Mouse (Mus musculus) liver, embryonic 14.5 days (tissue): ENCODE results near the gene Foxf2.

Source experiments
- CTCF ChIP-seq: IDR thresholded peaks from 2 replicates; pipeline ENCODE4 v1.5.1; 2016; ENCODE audit warnings: antibody characterized with exemption, low read depth, control low read depth
- EP300 ChIP-seq: IDR thresholded peaks from 2 replicates; pipeline ENCODE4 v1.6.1; 2016; ENCODE audit warnings: antibody characterized with exemption, low read depth

DNA sequence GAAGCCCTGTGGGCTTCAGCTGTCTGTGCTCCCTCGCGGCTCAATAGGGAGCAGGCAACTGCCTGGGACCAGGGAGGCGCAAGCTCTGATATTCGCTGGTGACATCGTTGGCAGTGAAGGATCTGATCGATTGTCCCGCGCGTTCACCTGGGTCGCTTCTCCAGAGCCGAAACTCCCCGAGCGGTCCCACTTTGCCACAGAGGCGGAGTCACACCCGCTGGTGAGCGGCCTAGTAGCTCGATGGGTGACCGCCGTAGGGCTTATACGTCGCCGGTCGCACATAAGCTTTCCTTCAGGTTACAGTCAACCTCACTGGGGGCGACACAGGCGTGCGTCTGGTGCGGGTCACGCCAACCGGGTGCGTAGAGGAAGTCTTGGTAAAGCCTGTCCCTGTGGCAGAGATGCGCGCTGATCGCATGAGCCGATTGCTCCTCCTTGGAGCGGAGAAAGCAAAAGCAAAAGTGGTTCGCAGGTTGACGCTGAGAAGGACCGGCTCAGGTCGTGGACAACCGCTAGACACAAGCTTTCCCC is 3.8 kb downstream of the Foxf2 start:
- TF ChIP-seq CTCF (no peak), EP300 (no peak)
